Mouse (Mus musculus) skeletal muscle tissue, adult 2 months (tissue): Measurements from ENCODE around the gene Prss3.
"Not testable (repeated sequence)": the region's sequence is repeated elsewhere in the genome, so short reads cannot be mapped to it uniquely, and the experiment has no call there.

ENCODE experiments used
- DNase-seq: peaks from one replicate; pipeline ENCODE4 v3.0.0-alpha.2; 2012; ENCODE audit warnings: low read depth, low spot score

The Prss3 gene

GRCm38 (mm10) chr6:41377578-41377977 is at the start of gene Prss3:
Gene Prss3, minus strand, starts transcription at chr6:41377678.
- not testable (repeated sequence) for DNase-seq

DNA sequence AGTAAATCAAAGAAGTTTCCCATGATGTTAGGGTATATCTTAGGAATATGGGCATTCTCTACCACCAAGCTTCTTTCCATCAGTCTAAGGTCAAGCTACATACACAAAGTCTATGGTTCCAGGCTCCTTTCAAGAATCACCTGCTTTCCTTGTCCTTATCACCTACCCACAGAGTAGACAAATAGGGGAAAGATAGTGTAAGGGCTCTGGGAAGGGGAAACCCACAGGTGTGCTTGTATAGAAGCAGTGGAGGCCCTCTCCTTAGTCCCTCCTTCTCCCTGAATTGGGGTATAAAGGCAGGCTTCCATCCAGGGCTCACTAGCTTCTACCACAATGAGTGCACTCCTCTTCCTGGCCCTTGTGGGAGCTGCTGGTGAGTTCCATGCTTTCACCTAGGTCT is 14.6 kb upstream of the Prss3 start, which contains the start of gene Gm5771:
TSS of gene Gm5771 (plus strand) at position 301 of the 400 bp plus-strand sequence.
- DNase-seq: not testable (repeated sequence)

- DNase-seq: not testable (repeated sequence)
Observed at GRCm38 (mm10) chr6:41391640-41392039, 14.2 kb upstream of the Prss3 start.

DNA sequence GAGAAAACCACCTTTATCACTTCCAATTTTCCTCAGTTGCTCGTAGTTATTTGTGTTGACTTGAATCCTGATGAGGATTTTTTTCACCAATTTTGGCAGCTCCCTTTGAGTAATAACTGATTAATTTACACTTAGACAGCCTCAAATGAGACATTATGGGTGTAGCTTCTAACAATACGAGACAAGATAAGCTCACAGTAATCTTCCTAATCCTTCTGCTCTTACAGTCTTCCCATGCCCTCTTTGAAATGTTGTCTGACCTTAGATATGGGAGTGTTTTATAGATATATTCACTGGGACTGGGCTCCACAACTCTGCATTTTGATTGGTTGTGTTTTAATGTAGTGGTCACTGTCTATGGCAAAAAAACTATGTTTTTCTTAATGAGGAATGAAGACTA is 9.3 kb upstream of the Prss3 start:
- DNase-seq: no peak

DNA sequence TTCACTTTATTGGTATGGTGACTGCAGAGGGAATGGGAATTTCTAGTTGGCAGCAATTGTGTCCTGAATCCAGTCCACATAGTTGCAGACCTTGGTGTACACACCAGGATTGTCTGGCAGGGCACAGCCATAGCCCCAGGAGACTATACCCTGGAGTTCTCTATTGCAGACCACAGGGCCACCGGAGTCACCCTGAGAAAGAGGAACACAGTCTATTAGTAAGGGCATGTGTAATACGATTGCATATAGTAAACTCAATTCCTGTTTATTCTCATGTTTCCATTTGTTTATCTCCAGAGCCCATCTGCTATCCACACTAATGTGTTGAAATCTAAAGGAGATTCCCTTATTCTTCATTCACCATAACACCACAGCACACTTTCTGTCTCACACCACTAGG is 3.7 kb downstream of the Prss3 start:
- not testable (repeated sequence) for DNase-seq

DNA sequence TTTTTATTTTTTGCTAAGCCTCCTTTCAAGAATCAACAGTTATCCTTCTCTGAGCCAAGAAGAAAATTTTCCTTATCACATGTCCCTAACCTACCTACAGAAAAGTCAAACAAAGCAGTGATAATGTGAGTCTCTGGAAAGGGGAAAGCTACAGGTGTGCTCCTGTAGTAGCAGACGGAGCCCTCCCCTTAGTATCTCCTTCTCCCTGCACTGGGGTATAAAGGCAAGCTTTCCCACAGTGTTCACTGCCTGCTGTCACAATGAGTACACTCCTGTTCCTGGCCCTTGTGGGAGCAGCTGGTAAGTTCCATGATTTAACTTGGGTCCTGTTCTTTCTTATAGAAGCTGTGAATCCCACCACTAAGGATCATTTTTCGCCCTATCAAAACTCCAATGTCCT is 23.5 kb downstream of the Prss3 start, which contains the start of gene Try10:
TSS of gene Try10 (plus strand) at position 174 of the 400 bp plus-strand sequence.
- DNase-seq: no peak
